Mouse (Mus musculus): ENCODE measurements around the gene Stk11. TPM values are rescaled to one million over a fixed set of nuclear protein-coding genes. Genes with fewer than 3 reads are reported as not detected.
A peak's percentile ranks its signal among the peaks of the same experiment; 100 is the strongest.

Stk11 gene
- total and polyA plus RNA-seq, 2 experiments from 2014 or later, result 15.0 to 86.4 TPM

GRCm38 (mm10) chr10:80081075-80081474 lies 34.5 kb upstream of the Stk11 start:
- Histone ChIP-seq H3K9ac (replicated peaks; ENCODE audit: low read length) (no peak overlapping the region), H3K36me3 (ENCODE audit: insufficient read depth, low read length) (peaks cover 40% of the 10 kb centered on the region)
- TF ChIP-seq CTCF (IDR thresholded peaks at IDR 0.05; ENCODE audit: low read depth), result no peak

GRCm38 (mm10) chr10:80084817-80085487 lies 30.7 kb upstream of the Stk11 start:
- H3K4me3 ChIP-seq (ENCODE audit: low read length), result no peak overlapping the region
- no peaks in the 10 kb centered on the region for H3K27me3 ChIP-seq (ENCODE audit: insufficient read depth, low read length)
- ATAC-seq (no peak), DNase-seq (ENCODE audit: low spot score) (peak; percentile 6)
- H3K9me3 ChIP-seq (ENCODE audit: low read length), result no peaks in the 10 kb centered on the region
- H3K27ac ChIP-seq, result no peak overlapping the region
- 64% methylated on average over 9 of the region's 9 CpGs for WGBS
- no peak overlapping the region for H3K4me2 ChIP-seq (ENCODE audit: low read depth, low read length)
- no peak overlapping the region for H3K9ac ChIP-seq (replicated peaks; ENCODE audit: low read length)
- peaks cover 33% of the 10 kb centered on the region for H3K36me3 ChIP-seq (ENCODE audit: insufficient read depth, low read length)
- no peaks in the 10 kb centered on the region for H3K4me1 ChIP-seq (ENCODE audit: insufficient read depth, low read length)
- TF ChIP-seq CTCF (IDR thresholded peaks at IDR 0.05; ENCODE audit: low read depth), result no peak

More at GRCm38 (mm10) chr10:80081075-80081474, 34.5 kb upstream of the Stk11 start:
- no peaks in the 10 kb centered on the region for H3K9me3 ChIP-seq (ENCODE audit: low read length)
- no peak overlapping the region for H3K27ac ChIP-seq
- ATAC-seq (no peak), DNase-seq (ENCODE audit: low spot score) (no peak)
- H3K27me3 ChIP-seq (ENCODE audit: insufficient read depth, low read length), result no peaks in the 10 kb centered on the region
- H3K4me2 ChIP-seq (ENCODE audit: low read depth, low read length), result no peak overlapping the region
- no peaks in the 10 kb centered on the region for H3K4me1 ChIP-seq (ENCODE audit: insufficient read depth, low read length)
- no peak overlapping the region for H3K4me3 ChIP-seq (ENCODE audit: low read length)
- 77% methylated on average over 3 of the region's 3 CpGs for WGBS

GRCm38 (mm10) chr10:80086847-80087246 lies 28.8 kb upstream of the Stk11 start:
- H3K36me3 ChIP-seq (ENCODE audit: insufficient read depth, low read length), result peaks cover 18% of the 10 kb centered on the region; the same call in 1 of the 2 replicates
- DNase-seq (ENCODE audit: low spot score), result no peak
- WGBS, result 64% methylated on average over 3 of the region's 3 CpGs
- no peak overlapping the region for H3K4me2 ChIP-seq (ENCODE audit: low read depth, low read length)
- ATAC-seq, result no peak
- no peaks in the 10 kb centered on the region for H3K27me3 ChIP-seq (ENCODE audit: insufficient read depth, low read length)
- H3K27ac ChIP-seq, result no peak overlapping the region
- H3K9ac ChIP-seq (replicated peaks; ENCODE audit: low read length), result no peak overlapping the region
- H3K4me3 ChIP-seq (ENCODE audit: low read length), result no peak overlapping the region
- TF ChIP-seq CTCF (IDR thresholded peaks at IDR 0.05; ENCODE audit: low read depth), result no peak
- no peaks in the 10 kb centered on the region for H3K4me1 ChIP-seq (ENCODE audit: insufficient read depth, low read length)
- no peaks in the 10 kb centered on the region for H3K9me3 ChIP-seq (ENCODE audit: low read length)

GRCm38 (mm10) chr10:80087483-80087882 lies 28.1 kb upstream of the Stk11 start:
- no peak overlapping the region for H3K27ac ChIP-seq
- H3K36me3 ChIP-seq (ENCODE audit: insufficient read depth, low read length), result peaks cover 11% of the 10 kb centered on the region; the same call in 1 of the 2 replicates
- H3K9me3 ChIP-seq (ENCODE audit: low read length), result no peaks in the 10 kb centered on the region
- no peak overlapping the region for H3K4me3 ChIP-seq (ENCODE audit: low read length)
- H3K27me3 ChIP-seq (ENCODE audit: insufficient read depth, low read length), result no peaks in the 10 kb centered on the region
- TF ChIP-seq CTCF (IDR thresholded peaks at IDR 0.05; ENCODE audit: low read depth), result no peak
- no peak overlapping the region for H3K9ac ChIP-seq (replicated peaks; ENCODE audit: low read length)
- no peak overlapping the region for H3K4me2 ChIP-seq (ENCODE audit: low read depth, low read length)
- ATAC-seq (no peak), DNase-seq (ENCODE audit: low spot score) (no peak)
- no peaks in the 10 kb centered on the region for H3K4me1 ChIP-seq (ENCODE audit: insufficient read depth, low read length)
- WGBS, result 96% methylated on average over 8 of the region's 8 CpGs

- WGBS, result 59% methylated on average over 4 of the region's 4 CpGs
- Histone ChIP-seq H3K27me3 (ENCODE audit: insufficient read depth, low read length) (no peaks in the 10 kb centered on the region), H3K27ac (no peak overlapping the region), H3K4me3 (ENCODE audit: low read length) (no peak overlapping the region), H3K9me3 (ENCODE audit: low read length) (no peaks in the 10 kb centered on the region), H3K4me1 (ENCODE audit: insufficient read depth, low read length) (no peaks in the 10 kb centered on the region), H3K9ac (replicated peaks; ENCODE audit: low read length) (no peak overlapping the region), H3K36me3 (ENCODE audit: insufficient read depth, low read length) (no peaks in the 10 kb centered on the region; the same call in 1 of the 2 replicates), H3K4me2 (ENCODE audit: low read depth, low read length) (no peak overlapping the region)
- DNase-seq (ENCODE audit: low spot score) (no peak), ATAC-seq (0 out of 2 replicates have a peak, but pooled peaks have one; percentile 24)
- TF ChIP-seq CTCF (IDR thresholded peaks at IDR 0.05; ENCODE audit: low read depth), result no peak
Measured at GRCm38 (mm10) chr10:80089146-80089545, 26.5 kb upstream of the Stk11 start.

- H3K27ac ChIP-seq, result no peak overlapping the region
- no peaks in the 10 kb centered on the region for H3K9me3 ChIP-seq (ENCODE audit: low read length)
- 75% methylated on average over 6 of the region's 6 CpGs for WGBS
- no peaks in the 10 kb centered on the region for H3K27me3 ChIP-seq (ENCODE audit: insufficient read depth, low read length)
- ATAC-seq, result no peak
- H3K4me2 ChIP-seq (ENCODE audit: low read depth, low read length), result no peak overlapping the region
- no peak for DNase-seq (ENCODE audit: low spot score)
- H3K36me3 ChIP-seq (ENCODE audit: insufficient read depth, low read length), result no peaks in the 10 kb centered on the region
- H3K4me3 ChIP-seq (ENCODE audit: low read length), result no peak overlapping the region
- H3K9ac ChIP-seq (replicated peaks; ENCODE audit: low read length), result no peak overlapping the region
- no peak for TF ChIP-seq CTCF (IDR thresholded peaks at IDR 0.05; ENCODE audit: low read depth)
- no peaks in the 10 kb centered on the region for H3K4me1 ChIP-seq (ENCODE audit: insufficient read depth, low read length)
Measured at GRCm38 (mm10) chr10:80091527-80091926, 24.1 kb upstream of the Stk11 start.

- H3K4me1 ChIP-seq (ENCODE audit: insufficient read depth, low read length), result no peaks in the 10 kb centered on the region
- DNase-seq (ENCODE audit: low spot score) (no peak), ATAC-seq (no peak)
- 81% methylated on average over 5 of the region's 5 CpGs for WGBS
- no peaks in the 10 kb centered on the region for H3K36me3 ChIP-seq (ENCODE audit: insufficient read depth, low read length)
- H3K9me3 ChIP-seq (ENCODE audit: low read length), result no peaks in the 10 kb centered on the region
- no peak overlapping the region for H3K4me3 ChIP-seq (ENCODE audit: low read length)
- H3K27ac ChIP-seq, result no peak overlapping the region
- no peak for TF ChIP-seq CTCF (IDR thresholded peaks at IDR 0.05; ENCODE audit: low read depth)
- H3K9ac ChIP-seq (replicated peaks; ENCODE audit: low read length), result no peak overlapping the region
- H3K27me3 ChIP-seq (ENCODE audit: insufficient read depth, low read length), result no peaks in the 10 kb centered on the region
- no peak overlapping the region for H3K4me2 ChIP-seq (ENCODE audit: low read depth, low read length)
Measured at GRCm38 (mm10) chr10:80092690-80093089, 22.9 kb upstream of the Stk11 start.

Measured in hindbrain, postnatal 0 days (tissue).